ENCODE assay signal across 8 mouse cellular contexts in genomic region chr7:7136379-7136866, GRCm38 (mm10). TPM values are rescaled to one million over a fixed set of nuclear protein-coding genes. Genes with fewer than 3 reads are reported as not detected.
A peak's percentile ranks its signal among the peaks of the same experiment; 100 is the strongest.
DNase-seq lines count a peak whose midpoint lies in the region; ATAC-seq lines count a peak whose summit lies in the region.

Gene Zfp773, minus strand, starts transcription at chr7:7136755.

- H3K27me3 ChIP-seq in hindbrain, embryonic 13.5 days, result no peaks in the 10 kb centered on the region
- H3K27me3 ChIP-seq in lung, embryonic 16.5 days (ENCODE audit: control insufficient read depth, insufficient read depth, low read depth, low read length), result no peaks in the 10 kb centered on the region

- H3K9me3 ChIP-seq in hindbrain, embryonic 13.5 days, result 0 out of 2 replicates have a peak, but pooled peaks cover 6% of the 10 kb centered on the region
- no peaks in the 10 kb centered on the region for H3K9me3 ChIP-seq in lung, embryonic 16.5 days (ENCODE audit: control insufficient read depth, low read length)

- peak; percentile 76 for DNase-seq in NIH3T3 (ENCODE audit: low read depth)
- DNase-seq in cerebellum, adult 18-20 months, result peak; percentile 68 to 75
- DNase-seq in layer of hippocampus, postnatal 10 days (ENCODE audit: low spot score in 2 of 2), result peak; percentile 53 to 71
- DNase-seq in ovary, postnatal 10 days (ENCODE audit: low spot score), result peak; percentile 21
- peak; percentile 25 for DNase-seq in urinary bladder, adult 2 months (ENCODE audit: low spot score)

- peak; percentile 100 for ATAC-seq in frontal cortex, adult (ENCODE audit: low TSS enrichment)
- peak; percentile 98 for ATAC-seq in hindbrain, embryonic 13.5 days (ENCODE audit: low FRiP score)
- peak; percentile 97 for ATAC-seq in lung, embryonic 16.5 days (ENCODE audit: low read depth)

- H3K4me2 ChIP-seq in hindbrain, embryonic 13.5 days, result peak within 1 kb of the TSS; percentile 58
- H3K4me2 ChIP-seq in lung, embryonic 16.5 days (ENCODE audit: low read depth, low read length), result peak within 1 kb of the TSS; percentile 50

- peak within 1 kb of the TSS; percentile 79 for H3K27ac ChIP-seq in hindbrain, embryonic 13.5 days
- H3K27ac ChIP-seq in lung, embryonic 16.5 days (ENCODE audit: low read length), result no peak within 1 kb of the TSS

- H3K9ac ChIP-seq in hindbrain, embryonic 13.5 days, result peak within 1 kb of the TSS; percentile 78
- H3K9ac ChIP-seq in lung, embryonic 16.5 days (ENCODE audit: low read length), result peak within 1 kb of the TSS; percentile 71

- peaks cover 21% of the 10 kb centered on the region for H3K4me1 ChIP-seq in hindbrain, embryonic 13.5 days (replicated peaks)
- no peaks in the 10 kb centered on the region for H3K4me1 ChIP-seq in lung, embryonic 16.5 days (replicated peaks; ENCODE audit: control insufficient read depth, insufficient read depth, low read length)

- H3K36me3 ChIP-seq in hindbrain, embryonic 13.5 days, result peaks cover 25% of the 10 kb centered on the region
- no peaks in the 10 kb centered on the region for H3K36me3 ChIP-seq in lung, embryonic 16.5 days (ENCODE audit: control insufficient read depth, insufficient read depth, low read length)

- peak within 1 kb of the TSS; percentile 49 for H3K4me3 ChIP-seq in hindbrain, embryonic 13.5 days
- H3K4me3 ChIP-seq in lung, embryonic 16.5 days (ENCODE audit: low read length), result peak within 1 kb of the TSS; percentile 57

- 3% methylated on average over 16 of the region's 16 CpGs for WGBS in hindbrain, embryonic 13.5 days
- WGBS in lung, embryonic 16.5 days, result 2% methylated on average over 16 of the region's 16 CpGs

RNA-seq across cellular contexts. Expression of gene Zfp773, which starts in this region (rescaled TPM):
- 16.7 and 17.3 TPM in 2 replicates for polyA plus RNA-seq in hindbrain, embryonic 13.5 days (2015; fragmentation: Nextera tagmentation; extraction: Ambion mirVana)
- total RNA-seq in layer of hippocampus, postnatal 10 days (2021), result 1 to 10 TPM; 2.2 to 2.7 TPM
- polyA plus RNA-seq in lung, embryonic 16.5 days (2015; fragmentation: Nextera tagmentation; extraction: Ambion mirVana), result 1.7 and 2.0 TPM in 2 replicates
- polyA plus RNA-seq in urinary bladder, adult 2 months (2012; rRNA removed), result 0.44 and 0.57 TPM in 2 replicates

Comparison
In these comparisons a context has a peak if more than half of its experiments do, and no peak if none do; other contexts are left out.
1. Peak in DNase-seq in urinary bladder, adult 2 months; RNA of the gene not detected or under 1 TPM.
2. DNase-seq: peak in every context shown above with its lines; median percentile 76 in NIH3T3; 72 in cerebellum, adult 18-20 months; 62 in layer of hippocampus, postnatal 10 days; 25 in urinary bladder, adult 2 months; 21 in ovary, postnatal 10 days.